Mouse (Mus musculus) gastrocnemius, adult 2 months (tissue): ENCODE measurements around the gene Rapgef1. TPM values are rescaled to one million over a fixed set of nuclear protein-coding genes. Genes with fewer than 3 reads are reported as not detected.
A peak's percentile ranks its signal among the peaks of the same experiment; 100 is the strongest.
"Not testable (repeated sequence)": the region's sequence is repeated elsewhere in the genome, so short reads cannot be mapped to it uniquely, and the experiment has no call there.

Source experiments
- DNase-seq: peaks from one replicate; pipeline ENCODE4 v3.0.0; 2022
- H3K27ac ChIP-seq: fragments of 200-600 bp; 2 replicates; pipeline ENCODE4 v1.8.1; 2022; ENCODE audit warnings: mild to moderate bottlenecking
- H3K4me3 ChIP-seq: fragments of 200-600 bp; 2 replicates; pipeline ENCODE4 v1.8.1; 2022; ENCODE audit warnings: mild to moderate bottlenecking, moderate library complexity
- CTCF ChIP-seq: fragments of 200-600 bp; IDR thresholded peaks from 2 replicates; pipeline ENCODE4 v1.8.1; 2022; ENCODE audit warnings: antibody characterized with exemption, mild to moderate bottlenecking, moderate library complexity
- intact Hi-C: fragments of 180-260 bp; cut with DNase I; formaldehyde crosslinking; loops from one replicate; pipeline ENCODE4 v1.15.1; 2025
- total RNA-seq, 2 experiments: library from RNA; stranded (reverse); gene quantifications; 2 replicates each; pipeline ENCODE4 v1.2.3; 2021

Rapgef1 gene
- total RNA-seq, 2 experiments from 2014 or later: 135 to 139 TPM

- Histone ChIP-seq H3K27ac (no peak overlapping the region), H3K4me3 (no peak overlapping the region)
- DNase-seq: no peak
- intact Hi-C loops: loop anchor here (5.0 kb wide), 1 partner anchor 35 kb away; no protein-coding TSS in a partner anchor
- TF ChIP-seq CTCF: no peak
Observed at GRCm38 (mm10) chr2:29706726-29707620, 87.5 kb downstream of the Rapgef1 start.

GRCm38 (mm10) chr2:29707731-29708130 is 88.2 kb downstream of the Rapgef1 start:
- Histone ChIP-seq H3K4me3 (no peak overlapping the region), H3K27ac (no peak overlapping the region)
- DNase-seq: no peak
- intact Hi-C loops: loop anchor here (5.0 kb wide), 1 partner anchor 35 kb away; no protein-coding TSS in a partner anchor
- TF ChIP-seq CTCF: peak; percentile 50

- not testable (repeated sequence) for DNase-seq, H3K27ac ChIP-seq, H3K4me3 ChIP-seq
- intact Hi-C loops: loop anchor here (5.0 kb wide), 1 partner anchor 36 kb away; no protein-coding TSS in a partner anchor
Observed at GRCm38 (mm10) chr2:29708209-29708608, 88.7 kb downstream of the Rapgef1 start.

GRCm38 (mm10) chr2:29711038-29711437 is 91.5 kb downstream of the Rapgef1 start:
- DNase-seq: no peak
- intact Hi-C loops: no loop called here
- TF ChIP-seq CTCF: no peak
- H3K27ac ChIP-seq: peak overlapping the region; percentile 48; the same call in 1 of the 2 replicates
- H3K4me3 ChIP-seq: no peak overlapping the region

GRCm38 (mm10) chr2:29711877-29712276 is 92.4 kb downstream of the Rapgef1 start:
- intact Hi-C loops: no loop called here
- H3K27ac ChIP-seq: peak overlapping the region; percentile 48; the same call in 1 of the 2 replicates
- TF ChIP-seq CTCF: no peak

GRCm38 (mm10) chr2:29713501-29713900 is 94.0 kb downstream of the Rapgef1 start:
- Histone ChIP-seq H3K27ac (peak overlapping the region; percentile 24; the same call in 1 of the 2 replicates), H3K4me3 (no peak overlapping the region)
- DNase-seq: no peak
- intact Hi-C loops: no loop called here
- TF ChIP-seq CTCF: no peak

More at GRCm38 (mm10) chr2:29711877-29712276, 92.4 kb downstream of the Rapgef1 start:
- no peak overlapping the region for H3K4me3 ChIP-seq
- no peak for DNase-seq

GRCm38 (mm10) chr2:29714127-29714526 is 94.6 kb downstream of the Rapgef1 start:
- Histone ChIP-seq H3K27ac (peak overlapping the region; percentile 46), H3K4me3 (no peak overlapping the region)
- intact Hi-C loops: no loop called here
- no peak for DNase-seq
- TF ChIP-seq CTCF: no peak

- no peak for DNase-seq
- intact Hi-C loops: no loop called here
- Histone ChIP-seq H3K27ac (peak overlapping the region; percentile 38), H3K4me3 (no peak overlapping the region)
- TF ChIP-seq CTCF: no peak
Observed at GRCm38 (mm10) chr2:29716143-29716542, 96.6 kb downstream of the Rapgef1 start.

GRCm38 (mm10) chr2:29716691-29717090 is 97.2 kb downstream of the Rapgef1 start:
- peak overlapping the region; percentile 38; the same call in 1 of the 2 replicates for H3K27ac ChIP-seq
- TF ChIP-seq CTCF: no peak

GRCm38 (mm10) chr2:29718581-29718980 is 99.1 kb downstream of the Rapgef1 start:
- Histone ChIP-seq H3K4me3 (no peak overlapping the region), H3K27ac (no peak overlapping the region)
- no peak for DNase-seq
- no peak for TF ChIP-seq CTCF
- intact Hi-C loops: no loop called here

More at GRCm38 (mm10) chr2:29716691-29717090, 97.2 kb downstream of the Rapgef1 start:
- intact Hi-C loops: no loop called here
- H3K4me3 ChIP-seq: no peak overlapping the region
- DNase-seq: no peak

- no peak for TF ChIP-seq CTCF
- no peak overlapping the region for H3K4me3 ChIP-seq
- peak overlapping the region; percentile 72 for H3K27ac ChIP-seq
- intact Hi-C loops: no loop called here
- peak; percentile 62 for DNase-seq
Observed at GRCm38 (mm10) chr2:29723132-29723531, 103.6 kb downstream of the Rapgef1 start.

- Histone ChIP-seq H3K4me3 (no peak overlapping the region), H3K27ac (no peak overlapping the region)
- no peak for DNase-seq
- TF ChIP-seq CTCF: no peak
- intact Hi-C loops: no loop called here
Observed at GRCm38 (mm10) chr2:29724664-29725365, 105.3 kb downstream of the Rapgef1 start.

- intact Hi-C loops: no loop called here
- TF ChIP-seq CTCF: no peak
- DNase-seq: no peak
- no peak overlapping the region for H3K27ac ChIP-seq
- H3K4me3 ChIP-seq: no peak overlapping the region
Observed at GRCm38 (mm10) chr2:29729500-29729899, 110.0 kb downstream of the Rapgef1 start.
